Mouse (Mus musculus) cerebellum, adult (tissue): ENCODE measurements around the gene Dnaja4.

ENCODE experiments used
- ATAC-seq: cut with Nextera tagmentation; 2 replicates; pipeline ENCODE4 v1.9.2; 2017; ENCODE audit warnings: mild to moderate bottlenecking, moderate library complexity, mixed read lengths; ENCODE audit not compliant: insufficient number of reproducible peaks, low FRiP score, low TSS enrichment

Dnaja4 gene

DNA sequence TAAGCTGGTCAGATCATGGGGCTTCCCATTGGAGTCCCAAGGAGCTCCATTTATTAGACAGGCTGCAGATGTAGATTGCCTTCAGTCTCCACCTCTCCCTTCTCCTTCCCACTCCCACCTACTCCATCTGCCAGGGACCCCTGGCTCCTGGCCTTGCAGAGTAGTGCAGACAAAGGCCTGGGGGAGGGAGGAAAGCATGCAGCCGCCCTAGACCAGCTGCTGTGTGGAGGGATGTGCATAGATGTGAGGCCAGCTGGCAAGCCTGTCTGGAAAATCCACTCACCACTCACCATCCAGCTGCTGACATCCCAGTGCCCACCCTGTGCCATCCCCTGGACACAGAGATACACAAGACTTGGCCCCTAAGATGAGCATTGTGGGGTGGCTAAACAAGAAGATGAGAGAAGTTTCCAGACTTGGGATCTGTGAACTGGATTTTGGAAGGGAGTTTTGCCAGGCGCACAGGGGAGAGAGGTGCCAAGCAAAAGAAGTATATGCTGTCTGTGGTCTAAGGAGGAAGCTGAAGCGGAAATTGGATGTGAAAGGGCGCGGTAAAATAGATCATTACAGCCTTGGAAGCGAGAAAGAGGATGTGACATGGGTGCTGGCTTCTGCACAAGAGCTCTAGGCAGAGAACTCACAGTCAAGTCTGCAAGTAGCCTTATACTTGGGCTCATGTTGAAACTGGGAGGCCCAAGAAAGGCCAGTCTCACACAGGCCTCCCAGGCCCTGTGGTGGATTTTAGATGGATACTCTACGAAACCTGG lies 51.7 kb downstream of the Dnaja4 start:
- no peak for ATAC-seq

GRCm38 (mm10) chr9:54751684-54752083 lies 53.0 kb downstream of the Dnaja4 start:
- ATAC-seq: no peak

DNA sequence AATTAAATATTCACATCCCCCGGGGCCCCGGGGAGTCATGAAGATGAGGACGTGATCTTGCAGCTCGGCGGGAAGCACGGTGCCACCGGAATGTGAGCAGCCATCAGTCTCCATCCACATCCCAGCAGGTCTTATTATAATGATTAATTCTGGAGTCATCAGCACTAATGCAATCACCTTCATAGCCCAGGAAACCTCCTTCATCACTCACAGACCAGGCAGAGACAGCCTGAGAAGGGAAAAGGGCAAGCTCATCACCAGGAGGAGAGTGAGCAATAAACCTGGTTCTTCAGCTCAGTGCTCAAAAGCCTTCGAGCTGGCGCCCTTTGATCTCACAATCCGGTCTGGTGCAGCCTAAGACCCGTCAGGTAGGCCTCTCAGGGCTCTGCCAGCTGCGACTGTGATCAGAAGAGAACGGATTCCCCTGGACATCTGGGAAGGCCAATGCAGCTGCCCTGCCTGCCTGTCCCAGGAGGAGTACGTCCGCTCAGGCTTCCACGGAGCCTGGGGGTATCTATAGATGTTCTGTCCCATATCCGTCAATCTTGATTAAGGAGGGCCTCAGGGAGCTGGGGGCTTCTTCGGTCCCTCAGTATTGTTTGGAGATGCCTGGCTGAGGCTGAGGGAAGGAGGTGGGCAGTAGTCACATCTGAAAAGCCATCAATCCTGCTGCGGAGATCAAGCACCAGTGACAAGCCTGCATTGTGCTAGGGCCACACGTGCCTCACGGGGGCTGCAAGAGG lies 53.7 kb downstream of the Dnaja4 start:
- ATAC-seq: no peak

DNA sequence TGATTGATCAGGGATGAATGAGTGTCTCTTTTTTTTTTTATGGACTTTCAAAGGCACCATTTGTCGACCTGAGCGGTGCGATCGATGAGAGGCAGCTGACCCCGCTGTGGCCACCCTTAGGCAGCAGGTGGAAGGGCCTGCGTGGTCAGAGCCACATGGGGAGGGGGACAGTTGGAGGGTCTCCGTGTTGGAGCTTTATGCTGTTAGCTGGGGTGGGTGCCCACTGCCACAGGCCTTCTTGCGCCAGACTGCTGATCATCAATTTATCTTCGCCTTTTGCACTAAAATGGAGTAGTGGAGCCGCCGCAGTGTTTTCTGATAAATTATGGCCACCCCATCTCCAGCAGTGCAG lies 54.2 kb downstream of the Dnaja4 start:
- ATAC-seq: no peak

- no peak for ATAC-seq
Observed at GRCm38 (mm10) chr9:54759592-54759991, 60.9 kb downstream of the Dnaja4 start.

DNA sequence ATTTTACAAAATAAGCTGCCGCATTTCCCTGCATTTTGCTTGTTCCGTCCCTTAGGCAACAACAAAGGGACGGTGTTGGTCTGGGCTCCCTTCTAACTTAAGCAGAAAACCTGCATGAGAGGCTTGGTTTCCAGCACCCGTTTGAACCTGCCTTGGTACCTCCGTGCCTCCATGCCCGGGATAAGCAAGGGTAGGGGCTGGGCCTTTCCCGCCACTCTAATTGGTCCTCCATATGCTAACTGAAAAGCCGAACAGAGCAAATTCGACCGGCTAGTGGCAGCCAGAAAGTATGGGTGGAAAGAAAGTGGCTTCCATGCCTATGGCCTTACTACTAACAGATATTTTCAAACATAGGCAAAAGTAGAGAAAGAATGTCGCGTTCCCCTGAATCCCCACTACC lies 65.4 kb downstream of the Dnaja4 start:
- no peak for ATAC-seq

- ATAC-seq: no peak
Observed at GRCm38 (mm10) chr9:54764561-54765217, 66.0 kb downstream of the Dnaja4 start, which contains the start of gene Crabp1. Gene Crabp1, plus strand, starts transcription at chr9:54764748.

DNA sequence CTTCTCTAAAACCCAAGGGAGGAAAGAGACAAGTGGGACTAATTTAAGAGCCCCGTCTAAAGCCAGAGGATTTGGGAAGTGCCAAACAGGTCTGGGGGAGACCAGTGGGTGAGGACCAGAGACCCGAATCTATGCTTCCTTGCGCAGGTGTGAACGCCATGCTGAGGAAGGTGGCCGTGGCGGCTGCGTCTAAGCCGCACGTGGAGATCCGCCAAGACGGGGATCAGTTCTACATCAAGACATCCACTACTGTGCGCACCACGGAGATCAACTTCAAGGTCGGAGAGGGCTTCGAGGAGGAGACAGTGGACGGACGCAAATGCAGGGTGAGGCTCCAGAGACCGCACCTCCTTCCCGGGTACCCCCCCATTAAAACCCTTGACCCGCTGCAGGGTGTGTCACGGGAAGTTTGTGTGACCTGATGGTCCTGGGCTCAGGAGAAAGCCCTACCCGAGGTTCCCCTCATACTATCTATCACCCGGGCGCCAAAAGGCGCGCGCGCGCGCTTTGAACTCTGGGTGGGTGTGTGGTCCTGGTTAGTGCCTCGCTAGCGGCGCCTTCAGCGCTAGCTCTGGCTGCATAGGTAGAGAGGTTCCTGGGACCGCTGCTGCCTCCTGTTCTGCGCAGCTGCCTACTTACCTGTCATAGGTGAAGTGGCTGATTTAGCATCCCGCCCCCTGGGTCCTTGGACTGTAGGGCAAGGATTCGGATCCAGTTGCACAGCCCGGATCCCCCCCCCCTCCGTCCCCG lies 66.8 kb downstream of the Dnaja4 start:
- no peak for ATAC-seq
